ENCODE assay signal across 18 mouse cellular contexts in genomic region chr1:53970326-53970977, GRCm38 (mm10).
DNase-seq lines count a peak whose midpoint lies in the region; TF ChIP-seq lines count a peak whose summit lies in the region.
"Had no signal": no experiment of that assay in that cellular context is flagged by ENCODE, and none has a peak within 500 bp of the region (broad histone marks: within the 10 kb centered on the region; RNA-seq: fewer than 3 reads in every experiment).

No protein-coding gene starts in this region.

- H3K79me2 ChIP-seq in CH12.LX (replicated peaks; ENCODE audit: control insufficient read depth, extremely low read depth, insufficient read depth, poor library complexity, severe bottlenecking): no peaks in the 10 kb centered on the region

- TF ChIP-seq POLR2A in lung, adult 2 months (IDR thresholded peaks at IDR 0.05; ENCODE audit: borderline replicate concordance, extremely low read depth, low read depth, low read length): no peak
- TF ChIP-seq POLR2A in CH12.LX (IDR thresholded peaks at IDR 0.05; ENCODE audit: low read depth, low read length): no peak

- WGBS in lung, adult 2 months: 49% methylated on average over 5 of the region's 5 CpGs

- no peaks in the 10 kb centered on the region for H3K27me3 ChIP-seq in CH12.LX (replicated peaks)
- H3K27me3 ChIP-seq: forebrain, embryonic 12.5 days; heart, embryonic 12.5 days; hindbrain, embryonic 15.5 days; neural tube, embryonic 12.5 days had no signal

- H3K9me3 ChIP-seq in CH12.LX (replicated peaks; ENCODE audit: low read length): no peaks in the 10 kb centered on the region
- H3K9me3 ChIP-seq: forebrain, embryonic 12.5 days; heart, embryonic 12.5 days; hindbrain, embryonic 15.5 days; neural tube, embryonic 12.5 days had no signal

- TF ChIP-seq EP300 in CH12.LX (IDR thresholded peaks at IDR 0.05; ENCODE audit: low read length): no peak

- no peak for TF ChIP-seq CTCF in lung, adult 2 months (IDR thresholded peaks at IDR 0.05; ENCODE audit: insufficient read depth, low read length)
- TF ChIP-seq CTCF in CH12.LX (conservative IDR thresholded peaks at IDR 0.05 in 1 of 2, IDR thresholded peaks at IDR 0.05 in 1 of 2; ENCODE audit: low read depth in 2 of 2, low read length in 2 of 2): no peak

- H3K36me3 ChIP-seq in CH12.LX (replicated peaks in 1 of 2; ENCODE audit: control insufficient read depth in 1 of 2, insufficient read depth in 1 of 2, low read length in 1 of 2): no peaks in the 10 kb centered on the region
- H3K36me3 ChIP-seq: forebrain, embryonic 12.5 days; hindbrain, embryonic 15.5 days; neural tube, embryonic 12.5 days had no signal

- H3K4me3 ChIP-seq in lung, adult 2 months (replicated peaks; ENCODE audit: extremely low read depth, low read depth, low read length): no peak overlapping the region
- no peak overlapping the region for H3K4me3 ChIP-seq in CH12.LX (replicated peaks in 1 of 3; ENCODE audit: low read depth in 2 of 3, low read length in 2 of 3, poor library complexity in 1 of 3)
- H3K4me3 ChIP-seq: forebrain, embryonic 12.5 days; heart, embryonic 12.5 days; hindbrain, embryonic 15.5 days; layer of hippocampus, adult 2 months; neural tube, embryonic 12.5 days had no signal

- dilution Hi-C loops in CH12.LX (cut with MboI; ENCODE audit: extremely low pct_ligation_motif_present, extremely low pct_unique_long_range_greater_than_20kb, low sequenced_read_pairs): no loop called here

- H3K4me2 ChIP-seq in CH12.LX (ENCODE audit: insufficient read depth, low read depth, poor library complexity, severe bottlenecking): no peak overlapping the region
- H3K4me2 ChIP-seq: forebrain, embryonic 12.5 days; heart, embryonic 12.5 days; hindbrain, embryonic 15.5 days; lung, embryonic 14.5 days; neural tube, embryonic 12.5 days had no signal

- in situ Hi-C loops in CH12.LX (cut with MboI; ENCODE audit: low pct_ligation_motif_present, low pct_unique_long_range_greater_than_20kb, low sequenced_read_pairs): no loop called here

- no peak overlapping the region for H3K27ac ChIP-seq in CH12.LX (ENCODE audit: insufficient read depth, low read depth)
- H3K27ac ChIP-seq: forebrain, embryonic 12.5 days; hindbrain, embryonic 15.5 days; layer of hippocampus, adult 2 months; neural tube, embryonic 12.5 days had no signal

- H3K4me1 ChIP-seq in lung, adult 2 months (ENCODE audit: control insufficient read depth, insufficient read depth, low read length): no peaks in the 10 kb centered on the region
- H3K4me1 ChIP-seq in CH12.LX (ENCODE audit: control insufficient read depth in 1 of 2, insufficient read depth in 2 of 2): peaks cover 0 to 13% of the 10 kb centered on the region in 2 experiments; a peak in 2 of 4 replicates
- H3K4me1 ChIP-seq: forebrain, embryonic 12.5 days; hindbrain, embryonic 15.5 days; neural tube, embryonic 12.5 days had no signal

- TF ChIP-seq RAD21 in CH12.LX (IDR thresholded peaks at IDR 0.05; ENCODE audit: low read depth, low read length): no peak

- no peak overlapping the region for H3K9ac ChIP-seq in CH12.LX (ENCODE audit: insufficient read depth, low read depth)
- H3K9ac ChIP-seq: forebrain, embryonic 12.5 days; heart, embryonic 12.5 days; hindbrain, embryonic 15.5 days; lung, embryonic 14.5 days; neural tube, embryonic 12.5 days had no signal

- peak; percentile 10 to 51 for DNase-seq in lung, adult 18-20 months
- no peak for DNase-seq in lung, adult 2 months
- DNase-seq in CH12.LX (ENCODE audit: extremely low read depth) (no peak), ZHBTc4 (ENCODE audit: low read depth, low spot score) (peak; percentile 9)
- DNase-seq in lung, postnatal 10 days: peak; percentile 30
- DNase-seq in gastrocnemius, adult 8-10 months (ENCODE audit: low spot score in 2 of 2): no peak
- no peak for DNase-seq in cerebellum, postnatal 14 days
- no peak for DNase-seq in cerebellum, adult 8-10 months
- DNase-seq: adrenal gland, postnatal 25 days; cerebellum, adult 9-11 months; kidney, postnatal 10 days; liver; lung, embryonic 14.5 days had no signal

TF ChIP-seq in CH12.LX, 34 proteins besides CTCF, POLR2A, EP300 and RAD21:
- TF ChIP-seq ELF1 (IDR thresholded peaks at IDR 0.05; ENCODE audit: low read depth, low read length) (0 out of 2 replicates have a peak, but pooled peaks have one; percentile 9), MYC (IDR thresholded peaks at IDR 0.05; ENCODE audit: low read depth, low read length) (no peak)

Comparison
In these comparisons a context has a peak if more than half of its experiments do, and no peak if none do; other contexts are left out.
1. DNase-seq: peak in lung, adult 18-20 months (2 of 2), ZHBTc4 (single experiment) and lung, postnatal 10 days (single experiment); none in lung, adult 2 months (single experiment), CH12.LX (single experiment), gastrocnemius, adult 8-10 months (0 of 2), cerebellum, postnatal 14 days (0 of 2) and cerebellum, adult 8-10 months (single experiment).